Mouse (Mus musculus): Measurements from ENCODE around the gene Bmpr1a. TPM values are rescaled to one million over a fixed set of nuclear protein-coding genes. Genes with fewer than 3 reads are reported as not detected.

The Bmpr1a gene
- polyA plus RNA-seq, 1 experiment from 2014 or later, result 44.1 TPM

- Histone ChIP-seq H3K27me3 (no peaks in the 10 kb centered on the region), H3K9me3 (no peaks in the 10 kb centered on the region), H3K4me3 (no peak overlapping the region), H3K27ac (replicated peaks) (no peak overlapping the region), H3K4me2 (replicated peaks) (no peak overlapping the region), H3K9ac (replicated peaks) (no peak overlapping the region), H3K36me3 (peaks cover 72% of the 10 kb centered on the region), H3K4me1 (no peaks in the 10 kb centered on the region)
- ATAC-seq (ENCODE audit: low FRiP score, low read depth), result no peak
- 96% methylated on average over 7 of the region's 7 CpGs for WGBS
Measured at GRCm38 (mm10) chr14:34403424-34403823, 99.7 kb downstream of the Bmpr1a start.

- Histone ChIP-seq H3K27me3 (no peaks in the 10 kb centered on the region), H3K4me2 (replicated peaks) (no peak overlapping the region), H3K4me1 (no peaks in the 10 kb centered on the region), H3K27ac (replicated peaks) (no peak overlapping the region), H3K36me3 (peaks cover 72% of the 10 kb centered on the region), H3K9me3 (no peaks in the 10 kb centered on the region), H3K9ac (replicated peaks) (no peak overlapping the region), H3K4me3 (no peak overlapping the region)
- WGBS, result 90% methylated on average over 8 of the region's 8 CpGs
- no peak for ATAC-seq (ENCODE audit: low FRiP score, low read depth)
Measured at GRCm38 (mm10) chr14:34402871-34403270, 100.3 kb downstream of the Bmpr1a start.

- Histone ChIP-seq H3K36me3 (peaks cover 59% of the 10 kb centered on the region), H3K9ac (replicated peaks) (no peak overlapping the region), H3K4me1 (no peaks in the 10 kb centered on the region), H3K27me3 (no peaks in the 10 kb centered on the region), H3K4me2 (replicated peaks) (no peak overlapping the region), H3K27ac (replicated peaks) (no peak overlapping the region), H3K4me3 (no peak overlapping the region), H3K9me3 (no peaks in the 10 kb centered on the region)
- no peak for ATAC-seq (ENCODE audit: low FRiP score, low read depth)
- 48% methylated on average over 6 of the region's 6 CpGs for WGBS
Measured at GRCm38 (mm10) chr14:34401135-34401534, 102.0 kb downstream of the Bmpr1a start.

- ATAC-seq (ENCODE audit: low FRiP score, low read depth), result no peak
- no peak overlapping the region for H3K4me2 ChIP-seq (replicated peaks)
- peaks cover 49% of the 10 kb centered on the region for H3K36me3 ChIP-seq
- no peaks in the 10 kb centered on the region for H3K4me1 ChIP-seq
- no peak overlapping the region for H3K27ac ChIP-seq (replicated peaks)
- H3K9me3 ChIP-seq, result no peaks in the 10 kb centered on the region
- H3K4me3 ChIP-seq, result no peak overlapping the region
- H3K27me3 ChIP-seq, result no peaks in the 10 kb centered on the region
- 97% methylated on average over 3 of the region's 3 CpGs for WGBS
- H3K9ac ChIP-seq (replicated peaks), result no peak overlapping the region
Measured at GRCm38 (mm10) chr14:34400021-34400420, 103.1 kb downstream of the Bmpr1a start.

- Histone ChIP-seq H3K4me3 (no peak overlapping the region), H3K4me1 (no peaks in the 10 kb centered on the region), H3K4me2 (replicated peaks) (no peak overlapping the region), H3K27ac (replicated peaks) (no peak overlapping the region), H3K9me3 (no peaks in the 10 kb centered on the region), H3K9ac (replicated peaks) (no peak overlapping the region), H3K27me3 (no peaks in the 10 kb centered on the region), H3K36me3 (peaks cover 42% of the 10 kb centered on the region)
- 96% methylated on average over 6 of the region's 6 CpGs for WGBS
- no peak for ATAC-seq (ENCODE audit: low FRiP score, low read depth)
Measured at GRCm38 (mm10) chr14:34399301-34399700, 103.8 kb downstream of the Bmpr1a start.

GRCm38 (mm10) chr14:34398901-34399300, 104.2 kb downstream of the Bmpr1a start:
- 0 out of 2 replicates have a peak, but pooled peaks cover under 1% of the 10 kb centered on the region for H3K4me1 ChIP-seq
- no peak overlapping the region for H3K4me3 ChIP-seq
- WGBS, result 94% methylated on average over 21 of the region's 21 CpGs
- H3K9ac ChIP-seq (replicated peaks), result no peak overlapping the region
- no peaks in the 10 kb centered on the region for H3K27me3 ChIP-seq
- H3K9me3 ChIP-seq, result no peaks in the 10 kb centered on the region
- peaks cover 41% of the 10 kb centered on the region for H3K36me3 ChIP-seq
- no peak for ATAC-seq (ENCODE audit: low FRiP score, low read depth)
- H3K27ac ChIP-seq (replicated peaks), result no peak overlapping the region
- no peak overlapping the region for H3K4me2 ChIP-seq (replicated peaks)

- Histone ChIP-seq H3K4me3 (no peak overlapping the region), H3K27me3 (no peaks in the 10 kb centered on the region), H3K27ac (replicated peaks) (no peak overlapping the region), H3K4me2 (replicated peaks) (no peak overlapping the region), H3K36me3 (peaks cover 36% of the 10 kb centered on the region), H3K9ac (replicated peaks) (no peak overlapping the region), H3K4me1 (0 out of 2 replicates have a peak, but pooled peaks cover 5% of the 10 kb centered on the region), H3K9me3 (no peaks in the 10 kb centered on the region)
- 92% methylated on average over 5 of the region's 5 CpGs for WGBS
- ATAC-seq (ENCODE audit: low FRiP score, low read depth), result no peak
Measured at GRCm38 (mm10) chr14:34397871-34398270, 105.3 kb downstream of the Bmpr1a start.

GRCm38 (mm10) chr14:34393295-34393694, 109.8 kb downstream of the Bmpr1a start:
- Histone ChIP-seq H3K36me3 (peaks cover 6% of the 10 kb centered on the region), H3K4me3 (no peak overlapping the region), H3K9ac (replicated peaks) (no peak overlapping the region), H3K4me2 (replicated peaks) (no peak overlapping the region), H3K9me3 (no peaks in the 10 kb centered on the region), H3K27ac (replicated peaks) (no peak overlapping the region), H3K4me1 (0 out of 2 replicates have a peak, but pooled peaks cover 5% of the 10 kb centered on the region), H3K27me3 (no peaks in the 10 kb centered on the region)
- WGBS, result 35% methylated on average over 4 of the region's 4 CpGs
- no peak for ATAC-seq (ENCODE audit: low FRiP score, low read depth)

GRCm38 (mm10) chr14:34382921-34383704, 120.0 kb downstream of the Bmpr1a start:
- Histone ChIP-seq H3K4me3 (no peak overlapping the region), H3K27ac (replicated peaks) (no peak overlapping the region), H3K9me3 (no peaks in the 10 kb centered on the region), H3K9ac (replicated peaks) (no peak overlapping the region), H3K4me2 (replicated peaks) (no peak overlapping the region), H3K4me1 (peaks cover 10% of the 10 kb centered on the region), H3K36me3 (no peaks in the 10 kb centered on the region), H3K27me3 (no peaks in the 10 kb centered on the region)
- no peak for ATAC-seq (ENCODE audit: low FRiP score, low read depth)
- WGBS, result 92% methylated on average over 9 of the region's 9 CpGs

- peak; percentile 38 for ATAC-seq (ENCODE audit: low FRiP score, low read depth)
- H3K9me3 ChIP-seq, result no peaks in the 10 kb centered on the region
- no peak overlapping the region for H3K9ac ChIP-seq (replicated peaks)
- H3K36me3 ChIP-seq, result no peaks in the 10 kb centered on the region
- H3K4me3 ChIP-seq, result no peak overlapping the region
- no peaks in the 10 kb centered on the region for H3K27me3 ChIP-seq
- WGBS, result 45% methylated on average over 11 of the region's 11 CpGs
- H3K4me2 ChIP-seq (replicated peaks), result no peak overlapping the region
- peaks cover 10% of the 10 kb centered on the region for H3K4me1 ChIP-seq
- 0 out of 2 replicates have a peak overlapping the region, but pooled peaks have one; percentile 35 for H3K27ac ChIP-seq (replicated peaks)
Measured at GRCm38 (mm10) chr14:34378560-34379331, 124.4 kb downstream of the Bmpr1a start.

- Histone ChIP-seq H3K4me2 (replicated peaks) (no peak overlapping the region), H3K27ac (replicated peaks) (no peak overlapping the region), H3K9me3 (no peaks in the 10 kb centered on the region), H3K4me3 (no peak overlapping the region), H3K9ac (replicated peaks) (no peak overlapping the region), H3K27me3 (no peaks in the 10 kb centered on the region), H3K4me1 (peaks cover 10% of the 10 kb centered on the region), H3K36me3 (no peaks in the 10 kb centered on the region)
- WGBS, result 87% methylated on average over 4 of the region's 4 CpGs
- ATAC-seq (ENCODE audit: low FRiP score, low read depth), result no peak
Measured at GRCm38 (mm10) chr14:34377121-34377520, 126.0 kb downstream of the Bmpr1a start.

GRCm38 (mm10) chr14:34375941-34376340, 127.2 kb downstream of the Bmpr1a start:
- no peaks in the 10 kb centered on the region for H3K9me3 ChIP-seq
- H3K4me1 ChIP-seq, result peaks cover 10% of the 10 kb centered on the region
- H3K36me3 ChIP-seq, result no peaks in the 10 kb centered on the region
- WGBS, result 84% methylated on average over 5 of the region's 5 CpGs
- H3K4me2 ChIP-seq (replicated peaks), result no peak overlapping the region
- no peak overlapping the region for H3K4me3 ChIP-seq
- H3K27ac ChIP-seq (replicated peaks), result no peak overlapping the region
- no peaks in the 10 kb centered on the region for H3K27me3 ChIP-seq
- no peak for ATAC-seq (ENCODE audit: low FRiP score, low read depth)
- H3K9ac ChIP-seq (replicated peaks), result no peak overlapping the region

All from midbrain, embryonic 12.5 days (tissue).